Mouse (Mus musculus): ENCODE results near the gene Ankrd37. TPM values are rescaled to one million over a fixed set of nuclear protein-coding genes. Genes with fewer than 3 reads are reported as not detected.

The Ankrd37 gene
- polyA plus RNA-seq (2012; fragmentation: generic; extraction: Trizol) = 2.8 TPM
- long read RNA-seq, experiment 1, partial matches to known transcripts = 0 of 6 reads
- long read RNA-seq, experiment 1, other reads (novel, unspliced or antisense) = 2 of 6 reads
- long read RNA-seq, experiment 2, partial matches to known transcripts = 0 of 1 reads
- long read RNA-seq, experiment 2, other reads (novel, unspliced or antisense) = 1 of 1 reads

GRCm38 (mm10) chr8:46005596-46005995, at the start of gene Ankrd37:
Gene Ankrd37, minus strand, starts transcription at chr8:46005707.
- Histone ChIP-seq H3K36me3 (ENCODE audit: control insufficient read depth, insufficient read depth) (no peaks in the 10 kb centered on the region), H3K79me3 (ENCODE audit: low read depth) (no peaks in the 10 kb centered on the region), H3K79me2 (ENCODE audit: control insufficient read depth, insufficient read depth) (no peaks in the 10 kb centered on the region), H3K4me3 (ENCODE audit: insufficient read depth, poor library complexity, severe bottlenecking) (no peak within 1 kb of the TSS), H3ac (ENCODE audit: control insufficient read depth, insufficient read length, low read depth) (no peak within 1 kb of the TSS), H3K27me3 (ENCODE audit: control insufficient read depth, insufficient read depth, insufficient read length) (no peaks in the 10 kb centered on the region)
- TF ChIP-seq CEBPB (IDR thresholded peaks at IDR 0.05; ENCODE audit: low read depth) (no peak), FOSL1 (IDR thresholded peaks at IDR 0.05; ENCODE audit: insufficient read depth, low read length, poor library complexity, severe bottlenecking) (no peak), MYOG (IDR thresholded peaks at IDR 0.05; ENCODE audit: control insufficient read depth, extremely low read depth, insufficient read length) (no peak), MYOD1 (IDR thresholded peaks at IDR 0.05; ENCODE audit: control insufficient read depth, insufficient read length, low read depth) (no peak), MAX (IDR thresholded peaks at IDR 0.05) (no peak), USF1 (IDR thresholded peaks at IDR 0.05; ENCODE audit: low read depth) (no peak), CTCF (IDR thresholded peaks at IDR 0.05; ENCODE audit: control insufficient read depth, insufficient read depth, insufficient read length) (no peak)

- H3K27me3 ChIP-seq (ENCODE audit: control insufficient read depth, insufficient read depth, insufficient read length) = no peaks in the 10 kb centered on the region
- no peak overlapping the region for H3K4me3 ChIP-seq (ENCODE audit: insufficient read depth, poor library complexity, severe bottlenecking)
- H3K79me3 ChIP-seq (ENCODE audit: low read depth) = no peaks in the 10 kb centered on the region
- H3ac ChIP-seq (ENCODE audit: control insufficient read depth, insufficient read length, low read depth) = no peak overlapping the region
- TF ChIP-seq CEBPB (IDR thresholded peaks at IDR 0.05; ENCODE audit: low read depth) (no peak), MYOG (IDR thresholded peaks at IDR 0.05; ENCODE audit: control insufficient read depth, extremely low read depth, insufficient read length) (no peak), USF1 (IDR thresholded peaks at IDR 0.05; ENCODE audit: low read depth) (no peak), MAX (IDR thresholded peaks at IDR 0.05) (no peak), CTCF (IDR thresholded peaks at IDR 0.05; ENCODE audit: control insufficient read depth, insufficient read depth, insufficient read length) (no peak), MYOD1 (IDR thresholded peaks at IDR 0.05; ENCODE audit: control insufficient read depth, insufficient read length, low read depth) (no peak), FOSL1 (IDR thresholded peaks at IDR 0.05; ENCODE audit: insufficient read depth, low read length, poor library complexity, severe bottlenecking) (no peak)
- no peaks in the 10 kb centered on the region for H3K36me3 ChIP-seq (ENCODE audit: control insufficient read depth, insufficient read depth)
- H3K79me2 ChIP-seq (ENCODE audit: control insufficient read depth, insufficient read depth) = no peaks in the 10 kb centered on the region
Measured at GRCm38 (mm10) chr8:46040260-46040659, 34.8 kb upstream of the Ankrd37 start.

GRCm38 (mm10) chr8:46039666-46040065, 34.2 kb upstream of the Ankrd37 start:
- Histone ChIP-seq H3K79me2 (ENCODE audit: control insufficient read depth, insufficient read depth) (no peaks in the 10 kb centered on the region), H3K4me3 (ENCODE audit: insufficient read depth, poor library complexity, severe bottlenecking) (no peak overlapping the region), H3K36me3 (ENCODE audit: control insufficient read depth, insufficient read depth) (no peaks in the 10 kb centered on the region), H3K27me3 (ENCODE audit: control insufficient read depth, insufficient read depth, insufficient read length) (no peaks in the 10 kb centered on the region), H3ac (ENCODE audit: control insufficient read depth, insufficient read length, low read depth) (no peak overlapping the region), H3K79me3 (ENCODE audit: low read depth) (no peaks in the 10 kb centered on the region)
- TF ChIP-seq MAX (IDR thresholded peaks at IDR 0.05) (no peak), USF1 (IDR thresholded peaks at IDR 0.05; ENCODE audit: low read depth) (no peak), CEBPB (IDR thresholded peaks at IDR 0.05; ENCODE audit: low read depth) (no peak), FOSL1 (IDR thresholded peaks at IDR 0.05; ENCODE audit: insufficient read depth, low read length, poor library complexity, severe bottlenecking) (no peak)

- H3K79me3 ChIP-seq (ENCODE audit: low read depth) = no peaks in the 10 kb centered on the region
- no peak overlapping the region for H3K4me3 ChIP-seq (ENCODE audit: insufficient read depth, poor library complexity, severe bottlenecking)
- no peaks in the 10 kb centered on the region for H3K79me2 ChIP-seq (ENCODE audit: control insufficient read depth, insufficient read depth)
- H3K27me3 ChIP-seq (ENCODE audit: control insufficient read depth, insufficient read depth, insufficient read length) = no peaks in the 10 kb centered on the region
- no peaks in the 10 kb centered on the region for H3K36me3 ChIP-seq (ENCODE audit: control insufficient read depth, insufficient read depth)
- TF ChIP-seq FOSL1 (IDR thresholded peaks at IDR 0.05; ENCODE audit: insufficient read depth, low read length, poor library complexity, severe bottlenecking) = no peak
- TF ChIP-seq MYOD1 (IDR thresholded peaks at IDR 0.05; ENCODE audit: control insufficient read depth, insufficient read length, low read depth) = no peak
- TF ChIP-seq CEBPB (IDR thresholded peaks at IDR 0.05; ENCODE audit: low read depth) = no peak
- TF ChIP-seq CTCF (IDR thresholded peaks at IDR 0.05; ENCODE audit: control insufficient read depth, insufficient read depth, insufficient read length) = no peak
- no peak overlapping the region for H3ac ChIP-seq (ENCODE audit: control insufficient read depth, insufficient read length, low read depth)
Measured at GRCm38 (mm10) chr8:46036217-46036616, 30.7 kb upstream of the Ankrd37 start.

GRCm38 (mm10) chr8:46024392-46024791, 18.9 kb upstream of the Ankrd37 start:
- Histone ChIP-seq H3K79me2 (ENCODE audit: control insufficient read depth, insufficient read depth) (no peaks in the 10 kb centered on the region), H3ac (ENCODE audit: control insufficient read depth, insufficient read length, low read depth) (no peak overlapping the region), H3K4me3 (ENCODE audit: insufficient read depth, poor library complexity, severe bottlenecking) (no peak overlapping the region), H3K79me3 (ENCODE audit: low read depth) (no peaks in the 10 kb centered on the region), H3K36me3 (ENCODE audit: control insufficient read depth, insufficient read depth) (no peaks in the 10 kb centered on the region), H3K27me3 (ENCODE audit: control insufficient read depth, insufficient read depth, insufficient read length) (no peaks in the 10 kb centered on the region)
- TF ChIP-seq CTCF (IDR thresholded peaks at IDR 0.05; ENCODE audit: control insufficient read depth, insufficient read depth, insufficient read length) (no peak), MAX (IDR thresholded peaks at IDR 0.05) (no peak), MYOD1 (IDR thresholded peaks at IDR 0.05; ENCODE audit: control insufficient read depth, insufficient read length, low read depth) (no peak), FOSL1 (IDR thresholded peaks at IDR 0.05; ENCODE audit: insufficient read depth, low read length, poor library complexity, severe bottlenecking) (no peak), MYOG (IDR thresholded peaks at IDR 0.05; ENCODE audit: control insufficient read depth, extremely low read depth, insufficient read length) (no peak), CEBPB (IDR thresholded peaks at IDR 0.05; ENCODE audit: low read depth) (no peak), USF1 (IDR thresholded peaks at IDR 0.05; ENCODE audit: low read depth) (no peak)

- Histone ChIP-seq H3K27me3 (ENCODE audit: control insufficient read depth, insufficient read depth, insufficient read length) (no peaks in the 10 kb centered on the region), H3K79me3 (ENCODE audit: low read depth) (no peaks in the 10 kb centered on the region), H3ac (ENCODE audit: control insufficient read depth, insufficient read length, low read depth) (no peak overlapping the region), H3K36me3 (ENCODE audit: control insufficient read depth, insufficient read depth) (no peaks in the 10 kb centered on the region), H3K4me3 (ENCODE audit: insufficient read depth, poor library complexity, severe bottlenecking) (no peak overlapping the region), H3K79me2 (ENCODE audit: control insufficient read depth, insufficient read depth) (no peaks in the 10 kb centered on the region)
- no peak for TF ChIP-seq CTCF (IDR thresholded peaks at IDR 0.05; ENCODE audit: control insufficient read depth, insufficient read depth, insufficient read length)
- no peak for TF ChIP-seq MYOG (IDR thresholded peaks at IDR 0.05; ENCODE audit: control insufficient read depth, extremely low read depth, insufficient read length)
- TF ChIP-seq USF1 (IDR thresholded peaks at IDR 0.05; ENCODE audit: low read depth) = no peak
- TF ChIP-seq MYOD1 (IDR thresholded peaks at IDR 0.05; ENCODE audit: control insufficient read depth, insufficient read length, low read depth) = no peak
- no peak for TF ChIP-seq MAX (IDR thresholded peaks at IDR 0.05)
- no peak for TF ChIP-seq CEBPB (IDR thresholded peaks at IDR 0.05; ENCODE audit: low read depth)
- TF ChIP-seq FOSL1 (IDR thresholded peaks at IDR 0.05; ENCODE audit: insufficient read depth, low read length, poor library complexity, severe bottlenecking) = no peak
Measured at GRCm38 (mm10) chr8:46022758-46023157, 17.3 kb upstream of the Ankrd37 start.
